Mouse (Mus musculus) embryonic facial prominence, embryonic 15.5 days (tissue): Measurements from ENCODE around the gene Fxn. TPM values are rescaled to one million over a fixed set of nuclear protein-coding genes. Genes with fewer than 3 reads are reported as not detected.

Experiments
- ATAC-seq: fragments of 200-750 bp; cut with Nextera tagmentation; 2 replicates; pipeline ENCODE4 v1.8.0; 2017; ENCODE audit warnings: low read depth, moderate TSS enrichment; ENCODE audit not compliant: insufficient number of reproducible peaks, low FRiP score, low TSS enrichment
- H3K27ac ChIP-seq: fragments of 300-500 bp; sonication (generic); replicated peaks from 2 replicates; pipeline ENCODE4 v1.5.1; 2015; ENCODE audit warnings: mild to moderate bottlenecking, inconsistent platforms
- H3K27me3 ChIP-seq: fragments of 300-500 bp; sonication (generic); 2 replicates; pipeline ENCODE4 v1.6.1; 2015; ENCODE audit warnings: inconsistent platforms
- H3K36me3 ChIP-seq: fragments of 300-500 bp; sonication (generic); 2 replicates; pipeline ENCODE4 v1.6.1; 2015; ENCODE audit warnings: mild to moderate bottlenecking, inconsistent platforms
- H3K4me1 ChIP-seq: fragments of 300-500 bp; sonication (generic); 2 replicates; pipeline ENCODE4 v1.6.1; 2015; ENCODE audit warnings: inconsistent platforms
- H3K4me2 ChIP-seq: fragments of 300-500 bp; sonication (generic); replicated peaks from 2 replicates; pipeline ENCODE4 v1.6.1; 2015; ENCODE audit warnings: mild to moderate bottlenecking, inconsistent platforms
- H3K4me3 ChIP-seq: fragments of 300-500 bp; sonication (generic); replicated peaks from 2 replicates; pipeline ENCODE4 v1.5.1; 2015; ENCODE audit warnings: mild to moderate bottlenecking, inconsistent platforms
- H3K9ac ChIP-seq: fragments of 300-500 bp; sonication (generic); 2 replicates; pipeline ENCODE4 v1.6.1; 2015; ENCODE audit warnings: inconsistent platforms
- H3K9me3 ChIP-seq: fragments of 300-500 bp; sonication (generic); replicated peaks from 2 replicates; pipeline ENCODE4 v1.6.1; 2016; ENCODE audit warnings: inconsistent platforms
- WGBS: fragments of 180-500 bp; shearing (Covaris S2); methylation state at CpG from one replicate; pipeline ENCODE4 v1.1.7; 2015; 5-methylcytosine and 5-hydroxymethylcytosine counted together
- polyA plus RNA-seq: library from polyadenylated mRNA; unstranded; fragments of >200 nt; fragmentation: Nextera tagmentation; extraction: Ambion mirVana; gene quantifications from 2 replicates; pipeline ENCODE4 v1.2.1, GENCODE M21; 2015

Fxn gene
- polyA plus RNA-seq, result 37.5 and 39.9 TPM in 2 replicates

DNA sequence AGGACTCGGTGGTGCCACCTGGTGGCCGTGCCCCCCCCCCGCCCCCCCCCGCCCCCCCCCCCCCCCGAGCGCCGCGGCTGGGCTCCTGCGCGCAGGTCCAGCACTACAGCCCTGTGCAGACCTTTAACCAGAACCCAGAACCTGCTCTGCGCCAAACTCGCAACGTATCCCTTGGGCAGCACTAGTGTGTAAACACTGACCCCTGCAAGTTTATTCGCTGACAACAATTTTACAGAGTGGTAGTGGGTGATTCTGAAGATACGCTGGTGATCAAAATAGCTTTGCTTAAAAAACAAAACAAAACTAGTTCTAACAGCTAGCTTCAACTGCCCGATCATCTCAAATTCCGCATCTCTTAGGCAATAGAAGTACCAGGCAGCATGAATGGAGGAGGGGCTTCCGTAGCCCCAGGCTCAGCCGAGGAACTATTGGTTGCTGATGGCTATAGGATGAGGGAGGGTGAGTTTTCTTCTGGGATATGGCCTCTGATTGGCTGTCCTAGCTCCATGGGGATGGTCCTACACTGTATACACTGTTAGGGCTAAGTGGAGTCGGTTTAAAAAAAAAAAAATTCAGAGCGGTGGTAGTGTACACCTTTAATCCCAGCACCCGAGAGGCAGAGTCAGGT is at the start of gene Fxn:
Fxn (minus strand) TSS at position 5 of the 628 bp plus-strand sequence.
- H3K9ac ChIP-seq, result peak within 1 kb of the TSS; percentile 53
- H3K4me2 ChIP-seq, result peak within 1 kb of the TSS; percentile 81
- peaks cover 7% of the 10 kb centered on the region for H3K4me1 ChIP-seq
- peak within 1 kb of the TSS; percentile 77 for H3K4me3 ChIP-seq
- no peaks in the 10 kb centered on the region for H3K27me3 ChIP-seq
- 1% methylated on average over 12 of the region's 22 CpGs for WGBS
- peak; percentile 91 for ATAC-seq
- H3K36me3 ChIP-seq, result no peaks in the 10 kb centered on the region
- H3K27ac ChIP-seq, result peak within 1 kb of the TSS; percentile 92
- H3K9me3 ChIP-seq, result no peaks in the 10 kb centered on the region

DNA sequence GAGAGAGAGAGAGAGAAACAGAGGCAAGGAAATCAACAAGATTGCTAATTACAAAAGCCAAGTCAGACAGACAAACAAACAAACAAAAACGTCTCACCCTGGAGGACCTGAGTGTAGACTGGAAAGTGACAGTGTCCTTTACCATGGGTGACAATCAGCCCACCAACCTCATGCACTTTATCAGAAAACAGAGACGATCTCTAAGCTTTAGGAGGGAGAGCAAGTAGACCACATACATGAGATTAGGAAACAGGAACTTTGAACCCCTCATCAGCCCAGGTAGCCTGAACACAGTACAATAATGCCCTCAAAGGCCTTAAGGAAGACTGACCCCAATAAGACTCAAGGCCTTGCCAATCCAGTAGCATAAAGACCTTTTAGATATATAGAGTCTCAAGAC is 47.5 kb upstream of the Fxn start:
- Histone ChIP-seq H3K27me3 (no peaks in the 10 kb centered on the region), H3K4me1 (0 out of 2 replicates have a peak, but pooled peaks cover 8% of the 10 kb centered on the region), H3K4me3 (no peak overlapping the region), H3K9ac (no peak overlapping the region), H3K9me3 (no peaks in the 10 kb centered on the region), H3K27ac (no peak overlapping the region), H3K4me2 (no peak overlapping the region), H3K36me3 (no peaks in the 10 kb centered on the region)
- no peak for ATAC-seq
- WGBS, result 60% methylated on average over 2 of the region's 2 CpGs

DNA sequence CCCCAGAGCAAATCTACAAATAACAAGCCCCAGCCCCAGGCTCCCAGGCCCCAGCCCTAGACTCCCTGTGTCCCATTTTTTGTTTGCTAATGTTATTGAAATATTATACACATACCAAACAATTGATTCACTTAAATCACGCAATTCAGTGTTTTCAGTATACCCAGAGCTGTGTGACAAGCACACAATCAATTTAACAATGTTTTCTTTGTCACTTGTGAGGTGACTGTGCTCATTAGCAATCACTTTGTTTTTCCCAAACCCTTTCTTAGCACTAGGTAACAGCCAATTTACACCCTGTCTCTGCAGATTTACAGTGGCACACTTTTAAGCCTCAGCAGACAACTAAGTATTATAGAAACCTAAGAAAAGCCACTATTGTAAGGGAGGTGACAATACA is 46.6 kb upstream of the Fxn start:
- Histone ChIP-seq H3K4me3 (no peak overlapping the region), H3K4me2 (no peak overlapping the region), H3K27ac (no peak overlapping the region), H3K27me3 (no peaks in the 10 kb centered on the region), H3K9ac (no peak overlapping the region), H3K9me3 (no peaks in the 10 kb centered on the region), H3K4me1 (0 out of 2 replicates have a peak, but pooled peaks cover 8% of the 10 kb centered on the region), H3K36me3 (no peaks in the 10 kb centered on the region)
- WGBS, result 45% methylated on average over 1 of the region's 1 CpGs
- ATAC-seq, result no peak

DNA sequence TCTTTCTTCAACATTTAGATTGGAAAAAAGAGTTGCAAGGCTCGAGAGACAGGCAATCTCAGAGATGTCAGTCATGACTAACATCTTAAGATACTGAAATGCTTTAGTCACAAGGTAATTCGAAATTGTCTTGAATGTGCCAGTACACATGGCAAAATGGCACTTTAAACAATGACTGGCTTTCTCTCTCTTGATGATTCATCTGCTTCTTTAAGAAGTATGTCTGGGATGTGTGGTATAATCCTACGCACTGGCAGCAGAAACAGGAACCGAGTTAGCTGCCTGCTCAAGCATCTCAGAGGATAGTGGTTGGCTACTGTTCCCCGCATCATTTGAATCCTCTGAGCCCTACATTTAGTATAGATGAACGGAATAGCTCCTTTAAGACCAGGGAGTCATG is 45.3 kb upstream of the Fxn start:
- H3K9me3 ChIP-seq, result no peaks in the 10 kb centered on the region
- no peak overlapping the region for H3K27ac ChIP-seq
- no peak overlapping the region for H3K4me3 ChIP-seq
- H3K4me1 ChIP-seq, result 0 out of 2 replicates have a peak, but pooled peaks cover 8% of the 10 kb centered on the region
- no peak overlapping the region for H3K4me2 ChIP-seq
- no peaks in the 10 kb centered on the region for H3K27me3 ChIP-seq
- ATAC-seq, result no peak
- WGBS, result 70% methylated on average over 6 of the region's 6 CpGs
- H3K36me3 ChIP-seq, result no peaks in the 10 kb centered on the region
- no peak overlapping the region for H3K9ac ChIP-seq

- Histone ChIP-seq H3K9ac (no peak overlapping the region), H3K9me3 (no peaks in the 10 kb centered on the region), H3K27me3 (no peaks in the 10 kb centered on the region), H3K4me3 (no peak overlapping the region), H3K4me1 (0 out of 2 replicates have a peak, but pooled peaks cover 8% of the 10 kb centered on the region), H3K27ac (no peak overlapping the region), H3K4me2 (no peak overlapping the region), H3K36me3 (no peaks in the 10 kb centered on the region)
- WGBS, result 12% methylated on average over 10 of the region's 10 CpGs
- no peak for ATAC-seq
Measured at GRCm38 (mm10) chr19:24323841-24324613, 43.6 kb upstream of the Fxn start.

DNA sequence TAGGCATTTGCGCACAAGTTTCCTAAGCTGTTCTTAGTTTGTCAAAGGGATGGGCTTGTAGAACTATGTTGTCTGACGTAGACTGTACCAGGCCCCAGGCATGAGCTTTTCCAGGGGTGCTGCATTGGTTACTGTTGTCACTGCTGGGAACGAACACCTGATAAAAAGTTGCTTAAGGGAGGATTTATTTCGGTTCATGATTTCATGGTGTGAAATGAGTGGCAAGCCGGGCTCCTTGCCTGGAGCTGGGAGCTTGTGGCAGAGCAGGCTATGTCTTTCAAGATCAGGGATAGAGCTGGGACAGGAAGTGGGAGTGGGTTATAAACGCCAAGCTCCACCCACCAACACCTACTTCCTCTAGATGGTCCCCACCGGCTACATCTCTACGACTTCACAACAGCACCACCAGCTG is 41.5 kb upstream of the Fxn start:
- 73% methylated on average over 8 of the region's 8 CpGs for WGBS
- 0 out of 2 replicates have a peak, but pooled peaks cover 12% of the 10 kb centered on the region for H3K4me1 ChIP-seq
- no peak overlapping the region for H3K27ac ChIP-seq
- no peaks in the 10 kb centered on the region for H3K9me3 ChIP-seq
- no peak for ATAC-seq
- H3K36me3 ChIP-seq, result no peaks in the 10 kb centered on the region
- H3K9ac ChIP-seq, result no peak overlapping the region
- H3K4me3 ChIP-seq, result no peak overlapping the region
- no peak overlapping the region for H3K4me2 ChIP-seq
- no peaks in the 10 kb centered on the region for H3K27me3 ChIP-seq

- Histone ChIP-seq H3K9me3 (no peaks in the 10 kb centered on the region), H3K4me1 (0 out of 2 replicates have a peak, but pooled peaks cover 13% of the 10 kb centered on the region), H3K27me3 (no peaks in the 10 kb centered on the region), H3K4me2 (no peak overlapping the region), H3K36me3 (no peaks in the 10 kb centered on the region), H3K27ac (no peak overlapping the region), H3K4me3 (no peak overlapping the region), H3K9ac (no peak overlapping the region)
- 81% methylated on average over 6 of the region's 6 CpGs for WGBS
- ATAC-seq, result no peak
Measured at GRCm38 (mm10) chr19:24321211-24321899, 41.0 kb upstream of the Fxn start.

GRCm38 (mm10) chr19:24318172-24318571 is 37.8 kb upstream of the Fxn start:
- no peak overlapping the region for H3K9ac ChIP-seq
- no peaks in the 10 kb centered on the region for H3K36me3 ChIP-seq
- no peaks in the 10 kb centered on the region for H3K9me3 ChIP-seq
- WGBS, result 75% methylated on average over 10 of the region's 10 CpGs
- no peak overlapping the region for H3K27ac ChIP-seq
- no peak for ATAC-seq
- H3K27me3 ChIP-seq, result no peaks in the 10 kb centered on the region
- H3K4me3 ChIP-seq, result no peak overlapping the region
- no peak overlapping the region for H3K4me2 ChIP-seq
- 0 out of 2 replicates have a peak, but pooled peaks cover 5% of the 10 kb centered on the region for H3K4me1 ChIP-seq

DNA sequence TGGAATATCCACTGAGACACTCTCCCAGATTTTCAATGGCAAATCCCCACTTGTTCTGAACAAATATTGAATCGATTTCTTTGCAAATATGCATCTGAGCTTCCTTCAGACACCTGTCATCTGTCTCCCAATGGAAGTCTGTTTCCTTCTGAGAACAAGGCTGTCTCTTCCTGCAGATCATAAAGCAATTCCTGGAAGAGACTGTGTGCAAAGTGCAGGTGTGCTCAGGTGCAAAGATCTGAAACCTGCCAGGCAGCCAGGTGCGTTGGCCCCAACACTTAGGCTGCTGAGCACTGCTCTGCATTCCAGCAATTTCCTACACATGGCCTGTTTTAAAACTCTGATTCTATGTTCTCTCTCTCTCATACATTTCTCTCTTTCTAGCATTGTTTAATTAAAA is 37.3 kb upstream of the Fxn start:
- no peaks in the 10 kb centered on the region for H3K27me3 ChIP-seq
- H3K27ac ChIP-seq, result no peak overlapping the region
- H3K4me1 ChIP-seq, result 0 out of 2 replicates have a peak, but pooled peaks cover 5% of the 10 kb centered on the region
- ATAC-seq, result no peak
- no peaks in the 10 kb centered on the region for H3K36me3 ChIP-seq
- H3K4me2 ChIP-seq, result no peak overlapping the region
- H3K4me3 ChIP-seq, result no peak overlapping the region
- no peak overlapping the region for H3K9ac ChIP-seq
- WGBS, result 76% methylated on average over 2 of the region's 2 CpGs
- no peaks in the 10 kb centered on the region for H3K9me3 ChIP-seq

- H3K27me3 ChIP-seq, result no peaks in the 10 kb centered on the region; the same call in 1 of the 2 replicates
- H3K27ac ChIP-seq, result no peak overlapping the region
- H3K9ac ChIP-seq, result no peak overlapping the region
- H3K4me3 ChIP-seq, result no peak overlapping the region
- no peaks in the 10 kb centered on the region for H3K9me3 ChIP-seq
- no peak overlapping the region for H3K4me2 ChIP-seq
- 0 out of 2 replicates have a peak, but pooled peaks cover 5% of the 10 kb centered on the region for H3K4me1 ChIP-seq
- 50% methylated on average over 15 of the region's 15 CpGs for WGBS
- H3K36me3 ChIP-seq, result no peaks in the 10 kb centered on the region
- peak; percentile 65; the same call in 1 of the 2 replicates for ATAC-seq
Measured at GRCm38 (mm10) chr19:24317038-24317591, 36.7 kb upstream of the Fxn start.
